In the genomic region with DNA sequence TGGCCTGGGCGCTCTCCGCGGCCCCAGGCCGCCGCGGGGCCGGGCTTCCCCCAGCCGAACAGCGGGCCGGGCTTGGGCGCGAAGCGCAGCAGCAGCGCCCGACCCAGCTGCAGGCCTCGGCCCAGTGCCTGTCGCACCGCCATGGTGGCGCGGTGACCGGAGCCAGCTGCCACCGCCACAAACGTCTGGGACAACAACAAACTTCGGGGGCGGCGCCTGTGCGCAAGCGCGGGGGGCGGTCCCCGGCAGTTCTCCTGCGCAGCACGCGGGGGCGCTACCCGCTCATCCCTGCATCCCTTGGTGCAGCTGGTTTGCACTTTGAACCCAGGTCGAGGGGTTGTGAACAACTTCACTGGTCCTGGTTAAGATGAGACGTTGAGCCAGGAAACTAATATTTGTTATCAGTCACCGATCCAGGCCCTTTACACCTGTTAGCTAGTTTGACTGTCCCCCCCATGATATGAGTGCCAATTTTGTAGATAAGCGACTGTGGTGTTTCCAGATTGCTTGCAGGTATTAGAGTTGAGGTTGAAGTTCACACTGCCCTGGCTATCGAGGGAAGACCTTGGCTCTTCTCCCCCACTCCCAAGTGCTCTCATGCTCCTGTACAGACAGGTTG, we compare ENCODE assay signal across 1 mouse cellular context.
TF ChIP-seq lines count a peak whose summit lies in the region.

Gene Pink1, minus strand, starts transcription at position 231 of the 619 bp plus-strand sequence.

TF ChIP-seq in CH12.LX, 34 proteins besides CTCF, POLR2A, EP300 and RAD21 (continued from another document):
- no peak for TF ChIP-seq CHD2 (IDR thresholded peaks at IDR 0.05; ENCODE audit: low read length)
- no peak for TF ChIP-seq USF1 (IDR thresholded peaks at IDR 0.05; ENCODE audit: low read depth, low read length)
- no peak for TF ChIP-seq E2F4 (IDR thresholded peaks at IDR 0.05; ENCODE audit: insufficient replicate concordance, low read depth, low read length)
- TF ChIP-seq MAFK (IDR thresholded peaks at IDR 0.05; ENCODE audit: insufficient replicate concordance, low read length) = no peak
- TF ChIP-seq MEF2A (IDR thresholded peaks at IDR 0.05; ENCODE audit: borderline replicate concordance, low read depth, low read length) = no peak; the same call in 1 of the 2 replicates
- TF ChIP-seq KAT2A (IDR thresholded peaks at IDR 0.05; ENCODE audit: insufficient replicate concordance, low read length) = no peak
- no peak for TF ChIP-seq JUND (conservative IDR thresholded peaks at IDR 0.05; ENCODE audit: low read depth, low read length)
- no peak for TF ChIP-seq UBTF (IDR thresholded peaks at IDR 0.05; ENCODE audit: low read depth, low read length)
- TF ChIP-seq SIN3A (IDR thresholded peaks at IDR 0.05; ENCODE audit: low read length) = peak; percentile 62; the same call in 1 of the 2 replicates
- TF ChIP-seq ETS1 (conservative IDR thresholded peaks at IDR 0.05; ENCODE audit: low read depth, low read length) = no peak
- peak; percentile 67; the same call in 1 of the 2 replicates for TF ChIP-seq NELFE (IDR thresholded peaks at IDR 0.05; ENCODE audit: low read depth, low read length)
- TF ChIP-seq RCOR1 (conservative IDR thresholded peaks at IDR 0.05; ENCODE audit: low read depth, low read length) = no peak
- no peak for TF ChIP-seq JUN (IDR thresholded peaks at IDR 0.05; ENCODE audit: insufficient read depth, low read depth, low read length)
- TF ChIP-seq MAZ (IDR thresholded peaks at IDR 0.05; ENCODE audit: low read depth, low read length) = peak; percentile 76; the same call in 1 of the 2 replicates
- TF ChIP-seq HCFC1 (IDR thresholded peaks at IDR 0.05; ENCODE audit: low read depth, low read length) = peak; percentile 43; the same call in 1 of the 2 replicates
- no peak for TF ChIP-seq TBP (conservative IDR thresholded peaks at IDR 0.05; ENCODE audit: low read depth, low read length)
- peak; percentile 93 for TF ChIP-seq NRF1 (IDR thresholded peaks at IDR 0.05; ENCODE audit: low read depth, low read length)
- TF ChIP-seq ELF1 (IDR thresholded peaks at IDR 0.05; ENCODE audit: low read depth, low read length) = peak; percentile 41; the same call in 1 of the 2 replicates
- no peak for TF ChIP-seq GABPA (IDR thresholded peaks at IDR 0.05; ENCODE audit: insufficient replicate concordance, low read depth, low read length)
- no peak for TF ChIP-seq MYC (IDR thresholded peaks at IDR 0.05; ENCODE audit: low read depth, low read length)
- TF ChIP-seq POLR2AphosphoS2 (IDR thresholded peaks at IDR 0.05; ENCODE audit: low read depth, low read length) = no peak
- no peak for TF ChIP-seq CHD1 (IDR thresholded peaks at IDR 0.05; ENCODE audit: low read depth, low read length)
- no peak for TF ChIP-seq ZKSCAN1 (IDR thresholded peaks at IDR 0.05; ENCODE audit: borderline replicate concordance, low read depth, low read length)
